Mouse (Mus musculus) embryonic facial prominence, embryonic 12.5 days (tissue): ENCODE results near the gene Zfp882. TPM values are rescaled to one million over a fixed set of nuclear protein-coding genes. Genes with fewer than 3 reads are reported as not detected.

Source experiments
- ATAC-seq: fragments of 200-750 bp; cut with Nextera tagmentation; 2 replicates; pipeline ENCODE4 v1.8.0; 2017; ENCODE audit not compliant: insufficient number of reproducible peaks, insufficient read depth, low FRiP score, low TSS enrichment
- H3K27ac ChIP-seq: fragments of 300-500 bp; sonication (generic); 2 replicates; pipeline ENCODE4 v1.5.1; 2016; ENCODE audit warnings: mild to moderate bottlenecking
- H3K27me3 ChIP-seq: fragments of 300-500 bp; sonication (generic); 2 replicates; pipeline ENCODE4 v1.6.1; 2016; ENCODE audit warnings: mild to moderate bottlenecking, moderate library complexity
- H3K36me3 ChIP-seq: fragments of 300-500 bp; sonication (generic); 2 replicates; pipeline ENCODE4 v1.6.1; 2016; ENCODE audit warnings: mild to moderate bottlenecking
- H3K4me1 ChIP-seq: fragments of 300-500 bp; sonication (generic); 2 replicates; pipeline ENCODE4 v1.6.1; 2016
- H3K4me2 ChIP-seq: fragments of 300-500 bp; sonication (generic); replicated peaks from 2 replicates; pipeline ENCODE4 v1.6.1; 2016; ENCODE audit warnings: mild to moderate bottlenecking, moderate library complexity
- H3K4me3 ChIP-seq: fragments of 300-500 bp; sonication (generic); 2 replicates; pipeline ENCODE4 v1.5.1; 2016; ENCODE audit warnings: mild to moderate bottlenecking
- H3K9ac ChIP-seq: fragments of 300-500 bp; sonication (generic); 2 replicates; pipeline ENCODE4 v1.6.1; 2016; ENCODE audit warnings: mild to moderate bottlenecking, moderate library complexity
- H3K9me3 ChIP-seq: fragments of 300-500 bp; sonication (generic); 2 replicates; pipeline ENCODE4 v1.6.1; 2016; ENCODE audit warnings: mild to moderate bottlenecking, moderate library complexity
- WGBS: fragments of 180-500 bp; shearing (Covaris S2); methylation state at CpG from one replicate; pipeline ENCODE4 v1.1.7; 2016; 5-methylcytosine and 5-hydroxymethylcytosine counted together
- polyA plus RNA-seq: library from polyadenylated mRNA; unstranded; fragments of >200 nt; fragmentation: Nextera tagmentation; extraction: Ambion mirVana; gene quantifications from 2 replicates; pipeline ENCODE4 v1.2.1, GENCODE M21; 2016

The Zfp882 gene
- polyA plus RNA-seq, 1 experiment from 2014 or later, result 10.7 TPM

GRCm38 (mm10) chr8:71960483-71960882 is 52.1 kb downstream of the Zfp882 start:
- no peak overlapping the region for H3K4me3 ChIP-seq
- ATAC-seq, result no peak
- no peak overlapping the region for H3K9ac ChIP-seq
- H3K9me3 ChIP-seq, result no peaks in the 10 kb centered on the region
- peaks cover 17% of the 10 kb centered on the region for H3K36me3 ChIP-seq
- H3K4me1 ChIP-seq, result no peaks in the 10 kb centered on the region
- H3K27ac ChIP-seq, result no peak overlapping the region
- H3K4me2 ChIP-seq, result no peak overlapping the region
- H3K27me3 ChIP-seq, result no peaks in the 10 kb centered on the region

GRCm38 (mm10) chr8:71961796-71962195 is 53.4 kb downstream of the Zfp882 start:
- Histone ChIP-seq H3K4me1 (no peaks in the 10 kb centered on the region), H3K4me3 (no peak overlapping the region), H3K4me2 (no peak overlapping the region), H3K36me3 (peaks cover 30% of the 10 kb centered on the region), H3K9me3 (no peaks in the 10 kb centered on the region), H3K27ac (no peak overlapping the region), H3K9ac (no peak overlapping the region), H3K27me3 (no peaks in the 10 kb centered on the region)
- ATAC-seq, result no peak
- 92% methylated on average over 5 of the region's 5 CpGs for WGBS

GRCm38 (mm10) chr8:71964051-71964450 is 55.6 kb downstream of the Zfp882 start:
- H3K9ac ChIP-seq, result no peak overlapping the region
- no peak overlapping the region for H3K4me2 ChIP-seq
- no peak for ATAC-seq
- no peak overlapping the region for H3K27ac ChIP-seq
- H3K9me3 ChIP-seq, result no peaks in the 10 kb centered on the region
- WGBS, result 96% methylated on average over 3 of the region's 3 CpGs
- no peaks in the 10 kb centered on the region for H3K27me3 ChIP-seq
- H3K36me3 ChIP-seq, result peaks cover 53% of the 10 kb centered on the region
- H3K4me3 ChIP-seq, result no peak overlapping the region
- no peaks in the 10 kb centered on the region for H3K4me1 ChIP-seq

GRCm38 (mm10) chr8:71965166-71965565 is 56.8 kb downstream of the Zfp882 start:
- Histone ChIP-seq H3K4me2 (no peak overlapping the region), H3K9ac (no peak overlapping the region), H3K4me3 (no peak overlapping the region), H3K27me3 (no peaks in the 10 kb centered on the region), H3K36me3 (peaks cover 59% of the 10 kb centered on the region), H3K27ac (no peak overlapping the region), H3K9me3 (no peaks in the 10 kb centered on the region), H3K4me1 (no peaks in the 10 kb centered on the region)
- 92% methylated on average over 2 of the region's 2 CpGs for WGBS
- no peak for ATAC-seq

Other genes starting within 250 kb of the Zfp882 start
- gene Unc13a, start 236.9 kb upstream of the Zfp882 start, polyA plus RNA-seq, result 1.9 and 2.8 TPM in 2 replicates
- gene Jak3, start 232.3 kb upstream of the Zfp882 start, polyA plus RNA-seq, result 3.4 and 4.5 TPM in 2 replicates
- gene Insl3, start 219.4 kb upstream of the Zfp882 start, polyA plus RNA-seq, result 0.39 and 0.50 TPM in 2 replicates
- 0.64 and 0.67 TPM in 2 replicates for gene B3gnt3, start 206.8 kb upstream of the Zfp882 start, polyA plus RNA-seq
- gene Fcho1, start 182.9 kb upstream of the Zfp882 start, polyA plus RNA-seq, result 7.4 and 8.3 TPM in 2 replicates
- 8.1 and 8.5 TPM in 2 replicates for gene Zfp709, start 26.6 kb upstream of the Zfp882 start, polyA plus RNA-seq
- gene Zfp617, start within 50 bp of the Zfp882 start, polyA plus RNA-seq, result 30.5 and 31.9 TPM in 2 replicates
- 20.7 and 24.4 TPM in 2 replicates for gene Zfp961, start 42.4 kb downstream of the Zfp882 start, polyA plus RNA-seq
- gene Cyp4f18, start 101.0 kb downstream of the Zfp882 start, polyA plus RNA-seq, result 1.0 and 1.2 TPM in 2 replicates
- gene Olfr372, start 132.6 kb downstream of the Zfp882 start, polyA plus RNA-seq, result not detected in 2 replicates
- gene Olfr373, start 174.6 kb downstream of the Zfp882 start, polyA plus RNA-seq, result not detected in 2 replicates
- 0.03 and 0.08 TPM in 2 replicates for gene Olfr374, start 198.4 kb downstream of the Zfp882 start, polyA plus RNA-seq
- 627 and 659 TPM in 2 replicates for gene Tpm4, start 226.4 kb downstream of the Zfp882 start, polyA plus RNA-seq